Mouse (Mus musculus): ENCODE data around the gene She.

DNA sequence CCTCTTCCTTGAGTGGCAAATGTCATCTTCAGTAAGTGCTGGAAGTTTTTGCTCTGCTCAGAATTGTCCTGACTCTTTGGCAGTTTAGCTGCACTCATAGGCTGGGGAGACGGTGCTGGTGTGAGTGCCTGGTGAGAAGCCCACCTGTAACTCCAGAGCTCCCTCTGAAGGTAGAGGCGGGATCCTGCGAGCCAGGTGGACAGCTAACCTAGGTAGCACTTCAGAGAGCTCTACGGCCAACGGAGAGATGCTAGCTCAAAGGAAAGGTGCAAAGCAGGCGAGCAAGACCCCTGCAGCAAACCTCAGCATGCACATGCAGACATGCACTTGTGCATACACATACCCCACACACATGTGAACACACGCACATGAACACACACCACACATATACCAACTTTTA is 17.1 kb upstream of the She start:
- TF ChIP-seq CTCF (IDR thresholded peaks at IDR 0.05; ENCODE audit: low read depth, low read length) (peak; percentile 34), POLR2A (IDR thresholded peaks at IDR 0.05; ENCODE audit: insufficient read depth, low read length) (no peak)
